Mouse (Mus musculus) megakaryocyte progenitor cell, adult 5-6 weeks (primary cell): ENCODE data around the gene Rad51b. TPM values are rescaled to one million over a fixed set of nuclear protein-coding genes. Genes with fewer than 3 reads are reported as not detected.

Experiments used
- ATAC-seq: replicated peaks from 2 replicates; pipeline ENCODE4 v1.8.0; 2016; ENCODE audit warnings: mild to moderate bottlenecking, moderate TSS enrichment, inconsistent platforms; ENCODE audit not compliant: poor library complexity
- total RNA-seq, 2 experiments: library from RNA; stranded (forward) in 1 of 2; stranded (reverse) in 1 of 2; fragments of 157-497, 149-512 nt in 1 of 2; fragments of 200-1000 nt in 1 of 2; gene quantifications; 2 replicates each; pipeline versions ENCODE4 v1.2.3 to v1.2.4; 2015 to 2017

Gene Rad51b
- total RNA-seq, 2 experiments from 2014 or later: 15.7 to 19.5 TPM

GRCm38 (mm10) chr12:79606197-79606631 lies 309.1 kb downstream of the Rad51b start:
- ATAC-seq: no peak

DNA sequence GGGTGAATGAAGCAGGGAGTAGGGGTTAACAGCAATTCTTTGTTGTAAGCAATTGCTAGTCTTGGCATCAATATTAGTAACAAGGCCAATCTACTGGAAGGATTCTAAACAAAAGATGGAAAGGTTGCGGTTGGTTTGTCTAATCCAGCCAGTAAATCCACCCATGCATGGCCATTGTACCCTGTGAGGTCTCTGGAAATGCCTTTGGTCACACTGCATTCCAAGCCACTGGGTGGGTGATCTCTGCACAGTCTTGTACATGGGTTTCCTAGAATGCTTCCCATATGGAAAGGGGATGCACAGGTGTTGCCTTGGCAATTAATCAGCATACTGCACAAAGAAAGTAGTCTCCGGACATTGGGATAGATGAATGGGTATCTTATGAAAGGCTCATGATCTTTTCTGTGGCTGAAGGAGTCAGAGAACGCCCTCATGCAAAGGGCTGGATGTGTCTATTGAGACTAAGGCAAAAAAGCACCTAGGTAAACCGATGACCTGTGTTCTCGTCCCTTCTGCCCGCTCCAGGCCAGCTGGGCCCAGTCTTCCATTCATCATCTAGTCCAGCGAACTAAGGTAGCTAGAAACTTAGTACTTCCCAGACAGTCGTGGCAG lies 312.4 kb downstream of the Rad51b start:
- ATAC-seq: no peak

- no peak for ATAC-seq
Observed at GRCm38 (mm10) chr12:79610511-79611103, 313.5 kb downstream of the Rad51b start.

GRCm38 (mm10) chr12:79611665-79612064 lies 314.6 kb downstream of the Rad51b start:
- ATAC-seq: 0 out of 2 replicates have a peak, but pooled peaks have one; percentile 5

DNA sequence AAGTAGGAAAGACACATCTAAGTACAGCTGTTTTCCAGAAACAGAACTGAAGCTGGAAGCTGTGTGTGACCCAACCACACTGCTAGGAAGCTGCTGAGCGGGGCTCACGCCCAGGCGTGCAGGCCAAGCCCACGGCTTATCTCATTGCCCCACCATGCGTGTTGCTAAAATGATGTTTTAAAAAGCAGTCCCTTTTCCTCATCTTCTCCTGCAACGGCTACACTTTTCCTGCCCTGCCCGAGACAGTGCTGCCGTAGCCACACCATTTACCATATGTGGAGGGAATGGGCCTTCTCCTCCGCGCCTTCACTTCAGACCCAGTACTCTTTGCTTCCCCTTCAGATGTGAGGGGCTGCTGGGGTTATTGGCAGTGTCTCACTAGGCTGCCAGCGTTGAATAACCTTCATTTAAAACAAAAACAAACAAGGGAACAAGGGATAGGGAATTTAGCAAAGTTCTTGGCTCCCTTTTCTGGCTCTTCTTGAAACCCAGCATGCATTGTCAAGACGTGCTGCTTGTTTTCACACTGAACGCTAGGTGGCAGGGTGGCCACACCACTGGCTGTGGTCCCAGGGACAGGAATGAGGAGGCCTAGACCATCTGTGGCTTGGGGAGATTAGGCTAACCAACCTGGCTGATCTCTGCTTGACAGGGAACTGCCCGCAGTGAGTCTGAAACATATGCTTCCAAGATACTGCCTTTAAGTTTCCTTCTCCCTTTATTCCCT lies 315.4 kb downstream of the Rad51b start:
- ATAC-seq: peak; percentile 92

DNA sequence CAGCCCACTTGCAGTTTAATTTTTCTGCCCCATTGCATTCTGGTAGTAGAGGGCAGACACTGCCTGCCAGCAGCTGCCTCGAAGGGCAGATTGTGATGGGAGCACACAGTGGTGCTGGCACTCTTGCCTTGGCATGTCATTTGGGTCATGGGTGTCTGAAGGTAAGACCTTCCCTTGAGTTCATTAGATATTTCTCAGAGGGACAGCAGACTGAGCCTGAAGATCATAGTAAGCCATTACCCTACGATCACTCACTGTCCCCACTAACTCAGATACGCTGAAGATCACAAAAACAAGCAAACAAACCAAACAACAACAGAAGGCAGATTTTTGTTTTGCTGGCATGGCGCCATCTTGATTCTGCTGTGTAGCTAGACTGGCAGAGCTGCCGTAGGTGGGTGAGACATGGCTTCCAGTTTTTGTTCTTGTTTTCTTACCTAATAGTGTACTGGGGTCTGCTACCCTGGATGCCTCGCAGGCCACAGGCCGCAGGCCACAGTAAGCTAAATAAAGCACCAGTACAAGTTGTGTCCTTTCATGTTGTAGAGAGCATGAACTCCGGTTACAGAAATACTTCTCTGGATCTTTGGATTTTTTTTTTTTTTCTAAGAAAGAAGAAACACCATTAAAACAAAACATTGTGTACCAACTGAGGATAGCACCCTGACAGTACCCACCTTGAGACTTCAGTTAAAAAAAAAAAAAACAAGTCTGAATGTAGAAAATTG lies 316.1 kb downstream of the Rad51b start:
- 0 out of 2 replicates have a peak, but pooled peaks have one; percentile 0 for ATAC-seq

DNA sequence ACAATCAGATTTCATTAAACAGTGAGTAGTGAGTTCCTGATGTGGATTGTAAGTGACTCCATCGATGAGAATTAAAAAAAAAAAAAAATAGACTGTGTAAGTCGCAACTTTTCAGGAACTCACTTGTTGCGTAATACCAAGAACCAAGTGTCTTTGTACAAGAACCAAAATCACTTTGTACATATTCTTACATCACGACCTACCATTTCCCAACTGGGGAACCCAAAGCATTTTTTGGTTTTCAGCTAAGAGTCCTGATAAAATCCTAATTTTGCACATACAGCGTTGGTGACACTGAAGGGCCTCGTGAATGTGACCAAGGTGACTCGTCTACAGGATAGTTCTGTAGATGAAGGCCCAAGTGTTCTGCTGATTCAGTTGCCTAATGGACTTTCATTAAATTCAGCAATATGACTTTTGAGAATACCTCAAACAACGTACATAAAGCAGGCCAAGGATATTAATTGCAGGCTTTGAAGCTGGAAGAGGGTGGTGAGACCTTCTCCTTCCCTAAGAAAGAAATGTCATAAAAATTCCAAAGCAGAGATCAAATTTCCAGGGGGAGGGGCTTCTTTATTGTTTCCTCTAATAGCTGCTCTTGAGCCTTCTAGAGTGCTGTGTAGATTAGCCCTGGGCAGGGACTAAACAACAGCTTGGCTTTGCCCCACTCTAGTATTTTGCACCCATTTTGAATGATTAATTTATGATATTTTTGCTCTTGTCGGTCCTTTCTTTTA lies 316.9 kb downstream of the Rad51b start:
- ATAC-seq: peak; percentile 14

- ATAC-seq: no peak
Observed at GRCm38 (mm10) chr12:79614583-79614953, 317.5 kb downstream of the Rad51b start.

DNA sequence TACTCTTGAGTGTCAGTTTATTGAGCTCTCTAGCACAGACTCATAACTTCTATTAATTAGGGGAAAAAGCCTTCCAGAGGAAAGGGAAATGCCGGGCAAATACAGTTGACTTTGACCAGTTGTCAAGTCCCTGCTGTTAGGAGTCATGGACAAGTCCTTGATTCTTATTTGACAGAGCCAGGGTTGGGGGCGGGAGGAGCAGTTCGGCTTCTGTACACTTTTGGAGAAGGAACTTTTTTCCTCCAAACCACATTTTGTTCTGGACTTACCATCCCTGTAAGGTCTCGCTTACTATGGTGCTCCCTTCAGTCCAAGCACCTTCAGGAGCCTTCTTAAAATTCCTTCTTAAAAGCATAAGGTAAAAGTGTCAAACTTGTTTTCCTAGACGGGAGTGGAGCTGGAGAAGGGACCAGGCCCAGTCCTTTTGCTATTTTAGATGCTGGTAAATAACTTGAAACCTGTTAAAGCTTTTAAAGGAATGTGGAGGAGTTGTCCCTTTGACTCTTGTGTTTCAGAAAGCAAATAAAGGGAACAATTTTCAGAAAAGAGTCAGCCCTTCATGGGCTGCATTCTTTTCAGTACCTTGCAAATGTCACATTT lies 318.7 kb downstream of the Rad51b start:
- ATAC-seq: no peak

DNA sequence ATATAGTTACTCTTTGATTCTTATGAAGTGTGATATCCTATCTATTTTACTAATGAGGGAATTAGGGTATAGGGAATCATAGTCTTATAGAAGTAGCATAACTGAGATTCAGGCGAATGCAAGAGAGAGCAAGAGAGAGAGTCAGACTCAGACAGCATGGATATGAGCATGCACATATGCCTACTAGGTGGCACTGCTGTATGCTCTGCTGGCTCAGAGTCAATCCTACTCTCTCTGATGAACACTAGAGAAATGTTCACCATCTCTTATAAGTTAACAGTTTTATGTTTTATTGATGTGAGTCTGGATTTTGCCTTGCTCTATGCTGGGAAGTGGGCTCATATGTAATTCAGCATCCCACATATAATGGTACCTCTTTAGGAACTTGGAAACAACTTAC lies 321.9 kb downstream of the Rad51b start:
- no peak for ATAC-seq

DNA sequence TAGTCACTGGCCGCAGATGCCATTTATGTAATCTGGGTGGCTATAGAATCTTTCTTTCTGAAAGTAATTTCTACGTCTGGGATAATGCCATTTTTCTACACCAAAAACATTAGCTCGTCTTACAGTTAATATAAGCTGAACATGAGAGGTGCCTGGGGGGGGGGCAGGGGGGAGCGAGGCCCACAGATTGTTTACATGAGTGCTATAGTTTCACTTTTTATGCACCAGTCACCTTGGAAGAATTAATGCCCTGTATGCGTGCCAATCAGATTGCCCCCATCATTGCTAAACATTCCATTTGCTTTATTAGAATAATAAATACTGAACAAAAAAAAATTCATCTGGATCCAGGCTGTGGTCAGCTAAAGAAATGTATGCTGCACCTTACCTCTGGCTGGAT lies 323.6 kb downstream of the Rad51b start:
- ATAC-seq: no peak

DNA sequence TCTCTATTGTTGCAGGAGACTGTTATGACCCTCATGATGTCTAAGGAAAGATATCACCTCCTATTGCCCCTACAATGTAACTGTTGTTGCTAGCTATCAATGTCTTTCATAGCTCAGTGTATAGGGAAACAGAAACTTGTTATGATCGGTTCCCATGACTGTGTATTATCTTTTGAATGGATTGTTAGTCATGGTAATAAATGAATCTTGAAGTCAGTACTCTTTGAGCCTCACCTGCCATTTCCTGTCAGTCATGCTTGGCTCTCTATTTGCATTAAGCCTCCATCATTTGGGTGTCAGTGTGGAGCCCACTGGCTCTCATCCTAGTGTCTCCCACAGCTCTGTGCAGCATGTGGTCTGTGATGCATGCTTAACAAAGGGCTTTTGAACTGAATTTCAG lies 326.2 kb downstream of the Rad51b start:
- ATAC-seq: no peak

GRCm38 (mm10) chr12:79625699-79626554 lies 328.8 kb downstream of the Rad51b start:
- peak; percentile 40; the same call in 1 of the 2 replicates for ATAC-seq

DNA sequence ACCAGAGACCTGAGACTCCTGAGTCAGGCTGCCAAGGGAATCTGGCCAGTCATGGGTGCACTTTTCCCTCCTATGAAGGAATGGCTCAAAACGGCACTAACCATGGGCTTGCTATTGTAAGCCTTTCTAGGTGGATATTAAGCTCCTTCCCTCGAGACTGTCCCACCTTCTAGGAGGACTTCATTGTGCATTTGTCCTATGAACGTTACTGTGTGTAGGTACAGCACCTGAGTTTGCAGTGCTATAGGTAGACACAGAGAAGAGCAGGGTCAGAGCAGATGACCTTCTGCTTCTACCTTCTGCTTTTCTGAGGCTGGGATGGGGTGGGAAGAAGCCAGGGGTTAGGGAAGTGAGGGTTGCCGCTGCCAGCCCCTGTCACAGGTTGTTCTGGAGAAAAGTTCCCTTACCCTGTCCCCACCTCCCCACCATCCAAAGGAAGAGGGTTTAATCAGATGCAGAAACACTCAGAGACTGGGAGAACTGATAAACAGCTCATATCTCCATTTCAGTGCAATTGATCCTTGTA lies 329.5 kb downstream of the Rad51b start:
- 0 out of 2 replicates have a peak, but pooled peaks have one; percentile 19 for ATAC-seq

DNA sequence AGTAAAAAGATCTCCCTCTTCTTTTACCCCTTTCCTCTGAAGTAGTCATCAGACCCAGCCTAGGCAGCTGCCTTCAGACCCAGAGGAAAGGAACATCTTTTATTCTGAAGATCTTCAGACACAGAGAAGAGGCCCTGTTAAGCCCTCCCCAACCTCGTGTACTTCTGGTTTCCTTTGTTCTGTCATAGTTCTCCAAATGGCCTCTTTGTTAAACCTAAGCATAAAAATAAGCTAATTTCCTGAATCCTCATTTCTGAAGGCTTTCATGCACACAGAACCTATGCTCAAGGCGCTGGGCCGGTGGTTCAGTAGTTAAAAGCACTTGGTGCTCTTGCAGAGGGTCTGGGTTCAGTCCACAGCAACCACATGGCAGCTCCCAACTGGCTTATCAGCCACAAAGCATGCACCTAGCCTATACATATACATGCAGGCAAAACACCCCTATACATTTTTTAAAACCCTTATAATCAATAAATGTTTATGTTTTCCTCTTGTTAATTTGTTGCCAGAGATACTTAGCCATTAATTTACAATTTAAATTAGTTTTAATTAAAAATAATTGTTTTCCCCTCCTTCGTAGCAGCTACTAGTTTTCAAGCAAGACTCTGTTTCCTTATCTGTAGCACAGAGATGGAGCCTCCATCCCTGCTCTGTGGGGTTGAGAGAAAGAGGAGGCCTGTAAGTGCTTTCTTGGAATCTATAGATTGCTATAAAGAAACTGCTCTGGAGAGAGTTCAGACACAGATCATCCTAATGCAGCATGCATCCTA lies 330.5 kb downstream of the Rad51b start:
- ATAC-seq: no peak

DNA sequence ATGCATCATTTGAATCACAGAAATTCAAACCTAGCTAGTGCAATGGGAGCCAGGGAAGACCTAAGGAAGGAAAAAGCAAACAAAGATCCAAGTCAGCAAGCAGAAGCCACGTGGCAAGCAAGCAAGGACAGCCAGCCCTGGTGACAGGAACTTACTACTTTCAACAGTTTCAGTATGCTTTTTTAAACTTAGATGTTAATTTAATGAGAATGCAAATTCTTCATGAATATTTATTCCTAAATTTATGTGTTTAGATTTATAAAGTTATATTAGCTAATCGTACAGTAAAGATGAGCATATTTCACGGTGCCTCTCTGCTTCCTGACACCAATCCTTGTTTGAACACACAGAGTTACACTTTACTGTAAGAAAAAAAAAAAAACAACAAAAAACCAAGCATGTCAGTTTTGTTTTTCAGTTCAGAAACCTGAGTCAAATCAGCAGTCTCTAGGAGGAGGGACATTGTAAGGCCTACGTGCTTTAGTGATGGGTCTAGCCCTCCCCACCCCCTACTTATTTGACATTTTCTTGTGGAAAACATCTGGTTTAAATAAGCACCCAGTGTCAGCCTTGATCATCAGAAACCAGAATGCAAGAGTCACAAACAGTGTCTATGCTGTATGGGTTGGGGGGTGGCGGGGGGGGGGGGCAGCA lies 331.2 kb downstream of the Rad51b start:
- ATAC-seq: no peak

DNA sequence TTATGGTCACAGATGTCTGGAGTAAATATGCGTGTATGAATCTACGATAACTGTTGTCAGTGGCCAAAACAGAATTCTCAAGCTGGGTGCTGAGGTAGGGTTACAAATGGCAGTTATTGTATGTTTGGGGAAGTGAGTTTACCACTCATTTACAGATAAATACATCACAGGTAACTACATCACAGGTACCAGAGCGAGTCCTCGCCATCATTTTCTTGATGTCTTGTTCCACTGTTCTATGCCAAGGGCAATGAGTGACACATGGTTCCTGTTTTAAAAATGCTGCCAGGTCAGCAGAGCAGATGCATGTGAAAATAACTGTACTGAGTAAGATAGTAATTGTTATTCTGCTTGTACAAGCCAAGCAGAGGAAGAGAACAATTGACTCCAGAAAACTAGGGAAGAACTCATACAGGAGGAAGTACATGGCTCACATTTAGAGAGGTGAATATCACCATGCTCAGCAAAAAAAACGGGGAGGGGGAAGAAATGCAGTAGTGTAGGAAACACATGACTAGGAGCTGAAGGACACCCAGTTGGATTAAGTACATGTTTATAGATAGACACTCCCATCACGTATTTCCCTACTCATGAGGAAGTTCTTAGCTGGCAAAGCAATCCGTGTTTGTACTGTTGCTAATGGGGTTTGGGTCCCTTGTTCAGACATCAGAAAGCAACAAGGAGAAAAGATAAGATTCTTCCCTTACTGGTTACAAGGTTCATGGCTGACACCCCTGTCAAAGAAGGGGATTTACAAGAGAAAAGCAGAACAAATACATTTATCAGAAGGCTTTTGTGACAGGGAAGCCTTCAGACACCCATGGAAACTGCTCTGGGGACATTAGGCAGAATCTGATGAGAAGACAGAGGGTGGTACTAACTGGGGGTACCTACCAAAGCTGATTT lies 333.1 kb downstream of the Rad51b start:
- ATAC-seq: peak; percentile 30; the same call in 1 of the 2 replicates
